Mouse (Mus musculus) gastrocnemius, adult 2 months (tissue): ENCODE measurements around the gene 1300017J02Rik. TPM values are rescaled to one million over a fixed set of nuclear protein-coding genes. Genes with fewer than 3 reads are reported as not detected.
A peak's percentile ranks its signal among the peaks of the same experiment; 100 is the strongest.

Experiments used
- DNase-seq: peaks from one replicate; pipeline ENCODE4 v3.0.0; 2022
- H3K27ac ChIP-seq: fragments of 200-600 bp; 2 replicates; pipeline ENCODE4 v1.8.1; 2022; ENCODE audit warnings: mild to moderate bottlenecking
- H3K4me3 ChIP-seq: fragments of 200-600 bp; 2 replicates; pipeline ENCODE4 v1.8.1; 2022; ENCODE audit warnings: mild to moderate bottlenecking, moderate library complexity
- CTCF ChIP-seq: fragments of 200-600 bp; IDR thresholded peaks from 2 replicates; pipeline ENCODE4 v1.8.1; 2022; ENCODE audit warnings: antibody characterized with exemption, mild to moderate bottlenecking, moderate library complexity
- intact Hi-C: fragments of 180-260 bp; cut with DNase I; formaldehyde crosslinking; loops from one replicate; pipeline ENCODE4 v1.15.1; 2025
- total RNA-seq, 2 experiments: library from RNA; stranded (reverse); gene quantifications; 2 replicates each; pipeline ENCODE4 v1.2.3; 2021

The 1300017J02Rik gene
- total RNA-seq, 2 experiments from 2014 or later: not detected

GRCm38 (mm10) chr9:103246526-103247168 lies 58.2 kb downstream of the 1300017J02Rik start:
- intact Hi-C loops: no loop called here
- no peak for DNase-seq
- no peak overlapping the region for H3K27ac ChIP-seq
- no peak overlapping the region for H3K4me3 ChIP-seq
- no peak for TF ChIP-seq CTCF

GRCm38 (mm10) chr9:103243640-103244039 lies 61.2 kb downstream of the 1300017J02Rik start:
- intact Hi-C loops: no loop called here
- Histone ChIP-seq H3K27ac (no peak overlapping the region), H3K4me3 (no peak overlapping the region)
- no peak for DNase-seq
- TF ChIP-seq CTCF: no peak

GRCm38 (mm10) chr9:103241206-103241605 lies 63.7 kb downstream of the 1300017J02Rik start:
- TF ChIP-seq CTCF: no peak
- no peak overlapping the region for H3K4me3 ChIP-seq
- no peak overlapping the region for H3K27ac ChIP-seq
- DNase-seq: no peak
- intact Hi-C loops: no loop called here

GRCm38 (mm10) chr9:103239471-103239870 lies 65.4 kb downstream of the 1300017J02Rik start:
- DNase-seq: no peak
- no peak overlapping the region for H3K27ac ChIP-seq
- no peak for TF ChIP-seq CTCF
- no peak overlapping the region for H3K4me3 ChIP-seq
- intact Hi-C loops: no loop called here

GRCm38 (mm10) chr9:103234565-103235165 lies 70.2 kb downstream of the 1300017J02Rik start:
- intact Hi-C loops: no loop called here
- 0 out of 2 replicates have a peak overlapping the region, but pooled peaks have one; percentile 1 for H3K27ac ChIP-seq
- TF ChIP-seq CTCF: no peak
- DNase-seq: peak; percentile 27
- H3K4me3 ChIP-seq: no peak overlapping the region

- no peak for TF ChIP-seq CTCF
- no peak overlapping the region for H3K4me3 ChIP-seq
- DNase-seq: no peak
- 0 out of 2 replicates have a peak overlapping the region, but pooled peaks have one; percentile 1 for H3K27ac ChIP-seq
- intact Hi-C loops: no loop called here
These were observed 70.8 kb downstream of the 1300017J02Rik start for GRCm38 (mm10) chr9:103234059-103234458.

GRCm38 (mm10) chr9:103233006-103233395 lies 71.9 kb downstream of the 1300017J02Rik start:
- TF ChIP-seq CTCF: no peak
- Histone ChIP-seq H3K27ac (no peak overlapping the region), H3K4me3 (no peak overlapping the region)
- intact Hi-C loops: no loop called here
- no peak for DNase-seq

GRCm38 (mm10) chr9:103232232-103233005 lies 72.5 kb downstream of the 1300017J02Rik start:
- intact Hi-C loops: no loop called here
- Histone ChIP-seq H3K4me3 (no peak overlapping the region), H3K27ac (no peak overlapping the region)
- no peak for TF ChIP-seq CTCF
- DNase-seq: no peak

- intact Hi-C loops: no loop called here
- peak; percentile 46 for DNase-seq
- no peak for TF ChIP-seq CTCF
- Histone ChIP-seq H3K27ac (peak within 1 kb of the TSS; percentile 53), H3K4me3 (peak within 1 kb of the TSS; percentile 60)
These were observed 74.5 kb downstream of the 1300017J02Rik start, which contains the start of the genes Gm20425 and Trf for GRCm38 (mm10) chr9:103230151-103230951. TSS of gene Gm20425 (minus strand) at chr9:103230307. TSS of gene Trf (minus strand) at chr9:103230444.

GRCm38 (mm10) chr9:103229037-103229867 lies 75.6 kb downstream of the 1300017J02Rik start:
- intact Hi-C loops: no loop called here
- TF ChIP-seq CTCF: no peak
- peak overlapping the region; percentile 60 for H3K4me3 ChIP-seq
- no peak overlapping the region; the same call in 1 of the 2 replicates for H3K27ac ChIP-seq
- DNase-seq: no peak

- Histone ChIP-seq H3K4me3 (no peak overlapping the region), H3K27ac (no peak overlapping the region)
- DNase-seq: no peak
- intact Hi-C loops: no loop called here
- no peak for TF ChIP-seq CTCF
These were observed 76.4 kb downstream of the 1300017J02Rik start for GRCm38 (mm10) chr9:103228370-103229003.
